21 mouse cellular contexts compared by ENCODE assay signal in genomic region chr1:62148786-62149185, GRCm38 (mm10).
"Had no signal": no experiment of that assay in that cellular context is flagged by ENCODE, and none has a peak within 500 bp of the region (broad histone marks: within the 10 kb centered on the region; RNA-seq: fewer than 3 reads in every experiment).

No protein-coding gene starts in this region.

- H3K27me3 ChIP-seq: liver, embryonic 13.5 days; liver, embryonic 15.5 days; lung, embryonic 15.5 days; megakaryocyte, embryonic 14.5 days; midbrain, embryonic 13.5 days; midbrain, embryonic 15.5 days; neural tube, embryonic 12.5 days had no signal

- H3K4me1 ChIP-seq: liver, embryonic 13.5 days; liver, embryonic 15.5 days; lung, embryonic 15.5 days; megakaryocyte, embryonic 14.5 days; midbrain, embryonic 13.5 days; midbrain, embryonic 15.5 days; neural tube, embryonic 12.5 days had no signal

- H3K4me2 ChIP-seq: liver, embryonic 13.5 days; liver, embryonic 15.5 days; lung, embryonic 15.5 days; midbrain, embryonic 11.5 days; midbrain, embryonic 13.5 days; midbrain, embryonic 15.5 days; neural tube, embryonic 12.5 days had no signal

- H3K9me3 ChIP-seq: liver, embryonic 13.5 days; liver, embryonic 15.5 days; lung, embryonic 15.5 days; megakaryocyte, embryonic 14.5 days; midbrain, embryonic 13.5 days; midbrain, embryonic 15.5 days; neural tube, embryonic 12.5 days had no signal

- H3K27ac ChIP-seq: liver, embryonic 13.5 days; liver, embryonic 15.5 days; lung, embryonic 15.5 days; macrophage; midbrain, embryonic 13.5 days; midbrain, embryonic 15.5 days; neural tube, embryonic 12.5 days had no signal

- H3K36me3 ChIP-seq: liver, embryonic 13.5 days; liver, embryonic 15.5 days; lung, embryonic 15.5 days; midbrain, embryonic 13.5 days; midbrain, embryonic 15.5 days; neural tube, embryonic 12.5 days had no signal

- ATAC-seq: liver, postnatal 0 days; midbrain, embryonic 13.5 days; midbrain, embryonic 15.5 days had no signal

- H3K4me3 ChIP-seq: liver, embryonic 13.5 days; liver, embryonic 15.5 days; lung, embryonic 15.5 days; megakaryocyte, embryonic 14.5 days; midbrain, embryonic 13.5 days; midbrain, embryonic 15.5 days; neural tube, embryonic 12.5 days had no signal

- H3K9ac ChIP-seq: liver, embryonic 13.5 days; liver, embryonic 15.5 days; liver, postnatal 0 days; lung, embryonic 15.5 days; midbrain, embryonic 13.5 days; midbrain, embryonic 15.5 days; neural tube, embryonic 12.5 days had no signal

- DNase-seq: liver, embryonic 13.5 days; liver, postnatal 0 days; lung, adult 2 months; lung, postnatal 14 days; lung, postnatal 36 days; retina, postnatal 1 day; right cerebral cortex, adult 18-20 months; right cerebral cortex, postnatal 25 days; right cerebral cortex, postnatal 4 days; spleen, adult 18-20 months; thymus, adult 2 months; thymus, postnatal 25 days; thymus, postnatal 4 days had no signal
